Mouse (Mus musculus): ENCODE measurements around the gene Obp1a. TPM values are rescaled to one million over a fixed set of nuclear protein-coding genes. Genes with fewer than 3 reads are reported as not detected.

Obp1a gene
- polyA plus RNA-seq (2015; fragmentation: Nextera tagmentation; extraction: Ambion mirVana), result not detected in 2 replicates

GRCm38 (mm10) chrX:78091274-78091673, at the start of gene Obp1a:
Obp1a (minus strand) TSS chrX:78091374.
- no peak for ATAC-seq (replicated peaks; ENCODE audit: insufficient number of reproducible peaks, insufficient read depth, low FRiP score, low read depth)

GRCm38 (mm10) chrX:78125167-78125566, 34.0 kb upstream of the Obp1a start, which contains the start of gene Gm5938:
Gm5938 (plus strand) TSS chrX:78125467.
- 47% methylated on average over 1 of the region's 1 CpGs for WGBS
- Histone ChIP-seq H3K27me3 (no peaks in the 10 kb centered on the region), H3K4me3 (no peak within 1 kb of the TSS), H3K4me2 (no peak within 1 kb of the TSS), H3K36me3 (no peaks in the 10 kb centered on the region), H3K4me1 (replicated peaks) (no peaks in the 10 kb centered on the region), H3K9me3 (replicated peaks) (no peaks in the 10 kb centered on the region), H3K27ac (no peak within 1 kb of the TSS), H3K9ac (no peak within 1 kb of the TSS)
- no peak for ATAC-seq (replicated peaks; ENCODE audit: insufficient number of reproducible peaks, insufficient read depth, low FRiP score, low read depth)

More at GRCm38 (mm10) chrX:78091274-78091673, at the start of gene Obp1a:
- no peaks in the 10 kb centered on the region for H3K4me1 ChIP-seq (replicated peaks)
- no peaks in the 10 kb centered on the region for H3K36me3 ChIP-seq
- no peak within 1 kb of the TSS for H3K27ac ChIP-seq
- no peaks in the 10 kb centered on the region for H3K27me3 ChIP-seq
- no peak within 1 kb of the TSS for H3K4me3 ChIP-seq
- H3K4me2 ChIP-seq, result no peak within 1 kb of the TSS
- no peak within 1 kb of the TSS for H3K9ac ChIP-seq
- no peaks in the 10 kb centered on the region for H3K9me3 ChIP-seq (replicated peaks)

Other genes with a start within 250 kb of the Obp1a start
- gene Pbsn, start 237.8 kb downstream of the Obp1a start, polyA plus RNA-seq (2015; fragmentation: Nextera tagmentation; extraction: Ambion mirVana), result not detected in 2 replicates
- gene Gm14744, start 226.6 kb downstream of the Obp1a start, polyA plus RNA-seq (2015; fragmentation: Nextera tagmentation; extraction: Ambion mirVana), result not detected in 2 replicates
- not detected in 2 replicates for gene 5430402E10Rik, start 166.3 kb downstream of the Obp1a start, polyA plus RNA-seq (2015; fragmentation: Nextera tagmentation; extraction: Ambion mirVana)
- not detected in 2 replicates for gene Gm5938, start 34.1 kb upstream of the Obp1a start, polyA plus RNA-seq (2015; fragmentation: Nextera tagmentation; extraction: Ambion mirVana)
- gene Obp1b, start 95.4 kb upstream of the Obp1a start, polyA plus RNA-seq (2015; fragmentation: Nextera tagmentation; extraction: Ambion mirVana), result not detected in 2 replicates
- not detected in 2 replicates for gene Gm14743, start 154.5 kb upstream of the Obp1a start, polyA plus RNA-seq (2015; fragmentation: Nextera tagmentation; extraction: Ambion mirVana)